Mouse (Mus musculus) gastrocnemius, postnatal 10 days (tissue): ENCODE results near the gene Sik2. TPM values are rescaled to one million over a fixed set of nuclear protein-coding genes. Genes with fewer than 3 reads are reported as not detected.

Source experiments
- DNase-seq: peaks from one replicate; pipeline ENCODE4 v3.0.0; 2021; ENCODE audit warnings: mixed read lengths
- long read RNA-seq, 2 experiments: library from polyadenylated mRNA; stranded (forward); transcript quantifications; one replicate each; pipeline ENCODE4 v2.0.0; 2021
- total RNA-seq, 2 experiments: library from RNA; stranded (reverse); gene quantifications; 2 replicates each; pipeline ENCODE4 v1.2.3; 2021

The Sik2 gene
- total RNA-seq: 10 to 100 TPM; 15.4 to 16.6 TPM
- long read RNA-seq, experiment 1, full-length matches to known transcripts: 3 of 5 reads
- long read RNA-seq, experiment 1, partial matches to known transcripts: 1 of 5 reads
- long read RNA-seq, experiment 1, other reads (novel, unspliced or antisense): 1 of 5 reads
- long read RNA-seq, experiment 2, full-length matches to known transcripts: 4 of 9 reads
- long read RNA-seq, experiment 2, partial matches to known transcripts: 4 of 9 reads
- long read RNA-seq, experiment 2, other reads (novel, unspliced or antisense): 1 of 9 reads

DNA sequence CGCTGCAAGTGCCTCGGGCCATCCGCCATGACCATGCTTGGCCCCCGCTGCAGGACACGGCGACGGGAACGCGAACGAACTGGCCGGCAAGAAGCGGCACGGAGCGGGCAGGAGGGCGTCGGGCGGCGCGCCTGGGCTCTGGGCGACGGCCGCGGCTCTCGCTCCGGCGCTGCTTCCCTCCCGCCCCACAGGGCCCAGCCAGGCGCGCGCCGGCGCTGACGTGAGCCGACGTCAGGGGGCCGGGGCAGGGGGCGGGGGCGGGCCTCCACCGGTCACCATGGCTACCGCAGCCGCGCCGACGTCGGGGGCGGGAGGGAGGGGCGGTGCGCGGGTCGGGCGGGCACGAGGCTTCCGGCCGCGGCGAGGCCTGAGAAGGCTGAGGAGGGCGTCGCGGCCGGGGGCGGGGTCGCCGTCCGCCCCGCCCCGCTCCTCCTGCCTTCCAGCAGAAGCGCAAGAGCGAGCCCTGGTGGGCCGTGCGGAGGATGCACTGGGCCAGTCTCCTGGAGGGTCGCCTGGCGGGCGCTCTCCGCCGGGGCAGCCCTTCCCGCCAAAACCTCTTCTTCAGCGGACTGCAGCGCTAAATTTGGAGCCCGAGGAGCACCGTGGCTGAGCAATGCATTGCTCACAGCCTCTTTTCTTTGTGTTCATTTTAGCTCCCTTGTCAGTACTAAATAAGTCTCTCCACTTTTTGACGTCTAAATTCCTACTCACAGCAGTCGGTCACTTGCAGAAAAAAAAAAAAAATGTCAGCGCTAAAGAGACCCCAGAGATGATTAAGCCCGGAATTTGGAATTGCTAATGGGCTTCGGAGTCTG is at the start of gene Sik2:
TSS of gene Sik2 (minus strand) at position 233 of the 815 bp plus-strand sequence.
- DNase-seq: peak; percentile 92

DNA sequence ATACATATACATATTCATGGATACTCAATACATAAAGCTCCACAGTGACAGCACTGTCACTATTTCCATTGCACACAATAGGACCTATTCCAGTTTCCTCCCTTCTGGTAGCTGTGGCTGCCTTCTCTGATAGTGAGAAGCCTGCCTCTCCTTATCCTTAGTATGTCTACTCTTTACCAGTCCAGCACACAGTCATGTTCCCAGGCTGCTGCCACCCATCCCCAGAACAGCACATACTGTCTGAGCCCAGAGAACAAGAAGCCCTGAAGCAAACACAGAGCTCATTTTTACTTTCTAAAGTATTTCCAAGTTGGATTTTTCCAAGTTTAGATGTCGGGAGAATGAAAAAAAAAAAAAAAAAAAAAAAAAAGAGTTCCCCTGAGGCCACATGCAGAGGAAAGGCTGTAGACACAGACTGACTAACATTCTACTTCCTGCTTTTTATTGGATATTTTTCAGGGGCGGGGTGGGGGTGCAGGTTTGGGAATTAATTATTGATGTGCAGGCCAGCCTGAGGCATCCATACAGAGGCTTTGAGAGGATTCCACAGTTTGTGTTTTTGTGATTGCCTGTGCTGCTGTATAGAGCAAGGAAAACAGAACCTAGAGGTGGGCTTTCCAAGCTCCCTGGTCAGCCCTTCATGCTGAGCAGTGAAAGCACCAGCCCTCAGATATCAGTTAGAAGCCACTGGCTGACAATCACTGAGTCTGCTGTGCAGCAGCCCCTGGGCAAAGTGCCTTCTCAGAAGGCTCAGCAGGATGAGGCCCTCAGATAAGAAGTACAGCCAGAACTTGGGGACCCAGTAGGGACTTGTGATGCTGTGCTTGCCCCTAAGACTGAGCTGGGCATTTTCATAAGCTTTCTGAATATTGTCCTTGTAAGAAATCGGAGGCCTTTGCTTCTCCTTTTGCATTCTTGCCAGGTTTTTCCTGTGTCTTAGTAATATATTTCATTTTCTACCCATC is 47.8 kb upstream of the Sik2 start:
- DNase-seq: no peak

DNA sequence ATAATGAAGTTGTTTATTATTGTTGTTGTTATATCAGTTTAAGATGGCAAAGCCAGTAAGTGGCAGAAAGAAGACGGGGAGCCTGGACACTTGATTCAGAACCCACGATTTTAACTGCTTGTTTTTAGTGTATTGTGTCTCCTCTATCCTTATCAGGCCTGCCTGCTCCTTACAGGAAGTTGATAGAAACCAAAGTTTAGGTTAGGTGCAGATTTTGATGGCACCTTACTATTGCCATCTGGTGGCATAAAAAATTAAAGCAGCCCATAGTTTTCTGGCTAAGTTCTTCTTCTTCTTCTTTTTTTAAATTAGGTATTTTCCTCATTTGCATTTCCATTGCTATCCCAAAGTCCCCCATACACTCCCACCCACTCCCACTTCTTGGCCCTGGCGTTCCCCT is 43.3 kb upstream of the Sik2 start:
- DNase-seq: no peak

DNA sequence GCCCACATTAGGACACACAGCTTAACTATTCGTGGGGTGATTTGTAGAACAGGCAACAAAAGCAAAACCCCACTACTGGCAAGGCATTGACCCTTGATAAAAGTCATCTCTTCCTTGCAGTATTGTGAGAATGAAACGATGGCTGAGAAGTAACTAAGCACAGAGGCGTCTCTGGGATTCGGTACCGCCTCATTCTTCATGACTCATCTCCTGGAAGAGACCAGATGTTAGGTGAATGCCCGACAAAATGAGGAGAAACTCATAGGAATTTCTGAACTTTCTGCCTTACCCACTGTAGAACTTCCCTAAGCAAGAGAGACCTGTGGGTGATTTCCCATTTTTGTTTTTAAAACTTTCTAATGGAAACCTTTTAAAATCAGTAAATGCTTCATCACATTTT is 33.3 kb upstream of the Sik2 start:
- no peak for DNase-seq

DNA sequence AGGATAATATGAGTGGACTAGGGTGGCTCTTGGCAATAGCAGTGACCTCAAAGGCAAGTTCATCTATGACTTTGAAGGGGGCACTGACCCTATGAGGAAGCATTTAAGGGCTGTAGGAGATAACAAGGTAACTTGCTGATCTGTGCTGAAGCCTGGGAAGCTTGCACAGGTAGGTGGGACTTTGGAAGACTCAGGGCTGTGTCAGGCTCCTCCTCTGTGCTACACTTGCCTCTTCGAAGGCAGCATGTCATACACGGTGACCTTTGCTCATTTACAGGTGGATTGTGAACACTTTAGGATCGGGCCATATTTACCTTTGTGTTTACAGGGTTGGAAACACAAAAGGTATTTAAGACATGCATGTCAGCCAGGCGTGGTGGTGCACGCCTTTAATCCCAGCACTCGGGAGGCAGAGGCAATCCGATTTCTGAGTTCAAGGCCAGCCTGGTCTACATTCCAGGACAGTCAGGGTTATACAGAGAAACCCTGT is 32.7 kb upstream of the Sik2 start:
- DNase-seq: no peak

DNA sequence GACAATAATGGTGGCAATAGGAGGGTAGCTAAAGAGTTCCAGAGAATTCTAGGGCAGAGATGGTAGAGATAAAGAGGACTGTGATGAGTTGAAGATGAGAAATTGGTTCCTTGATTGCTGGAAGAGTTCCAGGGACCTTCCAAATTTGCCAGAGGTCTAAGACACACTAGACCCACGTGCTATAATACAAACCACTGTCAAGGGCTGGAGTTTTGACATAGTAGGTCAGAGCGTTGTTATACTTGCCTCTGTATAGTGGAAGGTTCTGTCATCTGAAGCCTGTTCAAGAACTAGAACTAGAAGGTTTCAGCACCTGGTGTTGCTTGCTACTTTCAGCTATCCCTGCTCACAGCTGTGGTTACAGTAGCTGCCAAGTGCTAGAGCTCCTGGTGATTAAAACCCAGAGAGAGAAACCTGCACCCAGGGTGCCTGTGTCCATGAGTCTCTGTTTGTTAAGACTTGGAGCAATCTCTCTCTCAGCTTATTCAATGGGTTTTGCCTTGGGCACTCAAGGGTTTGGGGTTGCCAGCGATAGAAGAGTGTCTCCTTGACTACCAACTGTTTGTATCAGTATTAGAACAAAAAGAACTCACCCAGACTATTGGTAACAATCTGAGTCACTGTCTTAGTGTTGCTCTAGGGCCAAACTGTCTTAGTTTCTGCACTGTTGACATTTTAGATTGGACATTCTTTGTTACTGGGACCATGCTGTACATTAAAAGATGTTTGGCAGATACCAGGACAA is 24.1 kb upstream of the Sik2 start:
- DNase-seq: no peak

DNA sequence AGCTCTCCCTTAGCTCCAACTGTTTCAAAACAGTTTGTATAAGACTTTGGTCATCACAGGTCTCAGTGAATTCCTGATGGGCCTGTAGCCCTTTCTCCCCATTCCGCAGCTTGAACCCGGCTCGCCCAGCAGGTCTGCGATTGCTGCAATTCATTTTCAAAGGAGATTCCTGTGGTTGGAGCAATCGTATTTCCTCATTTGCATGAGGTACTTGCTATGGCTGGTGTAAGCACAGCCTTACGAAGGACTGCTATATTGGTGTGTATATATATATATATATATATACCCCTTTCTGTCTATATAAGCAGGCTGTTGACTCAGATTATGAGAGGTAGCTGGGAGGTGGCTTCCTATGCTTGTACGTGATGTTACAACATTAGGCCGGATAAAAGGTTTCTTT is 23.4 kb upstream of the Sik2 start:
- DNase-seq: no peak

DNA sequence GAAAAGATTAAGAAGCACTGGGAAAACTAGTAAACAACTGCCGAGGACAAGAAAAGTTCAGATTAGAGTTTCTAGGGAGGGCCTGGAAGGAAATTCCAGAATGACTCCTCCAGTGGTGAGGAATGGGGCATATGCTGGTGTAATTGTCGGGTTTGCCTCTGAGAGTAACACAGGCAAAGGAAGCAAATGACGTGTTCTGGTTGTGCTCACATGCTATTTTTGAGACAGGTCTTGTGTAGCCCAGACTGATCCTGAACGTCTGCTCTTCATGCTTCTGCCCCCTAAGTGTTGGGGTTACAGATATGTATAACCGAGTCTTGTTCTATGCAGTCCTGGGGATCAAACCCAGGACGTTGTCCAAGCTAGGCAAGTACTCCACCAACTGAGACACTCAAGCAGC is 22.7 kb upstream of the Sik2 start:
- no peak for DNase-seq

DNA sequence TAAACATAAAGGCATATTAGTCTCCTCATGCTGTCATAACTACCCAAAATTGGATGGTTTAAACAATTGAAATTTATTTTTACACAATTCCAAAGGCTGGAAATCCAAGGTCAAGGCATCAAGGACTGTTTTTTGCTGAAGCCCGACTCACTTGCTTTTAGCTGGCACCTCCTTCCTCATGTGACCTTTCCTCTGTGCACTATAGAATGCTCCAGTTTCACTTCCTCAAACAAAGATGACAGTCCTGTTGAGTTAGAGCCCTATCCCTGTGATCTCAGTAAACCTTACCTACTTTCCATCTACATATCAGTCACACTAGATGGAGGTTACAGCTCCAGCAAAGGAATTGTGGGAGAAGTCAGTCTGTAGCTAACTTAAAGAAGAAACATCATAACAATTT is 21.3 kb upstream of the Sik2 start:
- DNase-seq: no peak

DNA sequence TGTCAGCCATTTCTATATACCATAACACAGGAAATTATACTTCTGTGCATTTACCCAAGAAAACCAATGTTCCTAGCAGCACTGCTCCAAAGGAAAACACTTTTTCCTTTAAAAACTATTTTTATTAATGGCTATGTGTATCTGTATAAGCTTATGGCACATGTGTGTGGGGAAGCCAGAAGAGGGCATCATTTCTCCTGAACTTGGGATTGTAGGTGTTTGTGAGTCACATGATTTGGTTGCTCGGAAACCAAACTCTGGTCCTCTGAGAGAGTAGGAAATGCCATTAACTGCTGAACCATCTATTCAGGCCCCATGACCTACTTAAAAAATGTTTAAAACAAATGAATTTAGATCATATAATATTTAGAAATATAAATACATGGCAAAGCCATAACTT is 18.1 kb upstream of the Sik2 start:
- DNase-seq: no peak

DNA sequence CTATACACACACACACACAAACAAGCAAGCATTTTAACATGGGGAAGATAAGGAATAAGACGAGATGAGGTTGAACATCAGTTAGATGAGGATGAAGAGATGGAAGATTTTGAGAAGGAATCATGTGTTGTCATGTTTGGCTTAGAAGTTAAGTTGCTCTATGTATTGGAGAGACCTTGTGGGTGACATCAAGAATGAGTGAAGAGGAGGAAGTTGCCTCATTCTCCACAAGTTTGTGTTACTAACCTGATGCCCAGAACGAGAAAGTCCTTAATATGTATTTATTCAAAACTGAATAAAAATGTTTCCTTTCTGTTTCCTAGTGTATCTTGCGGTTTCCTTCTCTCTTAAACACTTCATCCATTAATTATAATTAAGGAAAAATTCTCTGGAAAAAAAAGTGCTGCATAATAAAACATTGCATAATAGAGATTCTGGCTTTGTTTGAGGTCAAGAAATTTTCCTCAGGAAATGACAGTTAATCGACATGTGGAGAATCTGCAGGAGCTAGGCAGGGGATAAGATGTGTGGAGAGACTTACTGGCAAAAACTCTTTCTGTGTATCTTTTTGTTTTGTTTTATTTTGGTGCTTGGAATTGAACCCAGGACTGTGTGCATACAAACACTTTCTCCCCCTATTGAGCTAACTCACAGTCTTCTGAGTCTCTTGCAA is 12.4 kb upstream of the Sik2 start:
- DNase-seq: no peak

DNA sequence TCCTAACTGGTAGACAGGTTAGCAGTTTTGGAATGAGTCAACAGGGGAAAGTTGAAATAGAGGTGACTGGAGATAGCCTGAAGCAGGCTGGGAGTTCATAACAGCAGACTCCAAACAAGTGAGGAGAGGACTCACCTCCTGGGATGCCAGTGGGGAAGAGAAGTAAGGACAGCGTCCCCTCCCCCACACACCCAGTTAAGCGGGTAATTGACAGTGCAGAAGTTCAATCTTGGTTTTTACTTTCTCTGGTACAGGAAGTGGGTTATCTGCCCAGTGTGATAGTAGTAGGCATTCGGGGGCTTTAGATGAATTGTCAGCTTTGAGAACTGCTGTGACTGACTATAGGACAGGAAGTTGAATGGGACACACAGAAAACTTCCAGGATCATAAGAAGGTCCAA is 11.5 kb upstream of the Sik2 start:
- DNase-seq: no peak

DNA sequence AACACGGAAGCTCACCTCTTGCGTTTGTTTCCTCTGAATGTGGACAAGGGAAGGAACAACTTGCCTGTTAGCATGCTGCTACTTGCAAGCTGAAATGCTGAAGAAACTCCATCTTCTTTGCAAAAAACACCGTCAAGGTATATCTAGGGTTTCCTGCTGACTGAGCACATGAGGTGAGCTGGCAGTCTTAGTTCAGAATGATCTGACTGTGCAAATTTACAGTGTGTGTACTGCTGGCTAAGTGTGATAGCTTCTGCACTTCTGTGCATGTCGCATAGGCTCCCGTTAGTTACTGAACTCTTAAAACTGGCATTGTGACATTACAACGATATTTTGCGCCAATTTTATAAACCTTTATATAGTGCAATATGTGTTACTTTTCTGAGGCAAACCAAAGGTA is 10.8 kb upstream of the Sik2 start:
- no peak for DNase-seq

DNA sequence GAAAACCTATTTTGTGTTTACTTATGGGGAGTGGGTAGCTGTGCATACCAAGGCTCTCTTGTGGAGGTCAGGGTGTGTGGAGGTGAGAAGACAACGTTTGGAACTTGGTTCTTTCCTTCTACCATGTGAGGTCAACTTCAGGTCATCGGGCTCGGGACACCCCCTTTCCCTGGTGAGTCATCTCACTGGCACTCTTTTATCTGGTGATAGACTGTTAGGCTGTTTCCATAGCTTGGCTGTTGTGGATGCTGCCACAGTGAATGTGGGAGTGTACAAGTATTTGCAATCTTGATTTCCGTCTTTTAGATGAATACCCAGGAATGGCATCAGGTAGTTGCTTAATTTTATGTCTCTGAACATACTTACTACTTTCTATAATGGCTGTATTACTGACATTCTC is 6.9 kb upstream of the Sik2 start:
- no peak for DNase-seq

DNA sequence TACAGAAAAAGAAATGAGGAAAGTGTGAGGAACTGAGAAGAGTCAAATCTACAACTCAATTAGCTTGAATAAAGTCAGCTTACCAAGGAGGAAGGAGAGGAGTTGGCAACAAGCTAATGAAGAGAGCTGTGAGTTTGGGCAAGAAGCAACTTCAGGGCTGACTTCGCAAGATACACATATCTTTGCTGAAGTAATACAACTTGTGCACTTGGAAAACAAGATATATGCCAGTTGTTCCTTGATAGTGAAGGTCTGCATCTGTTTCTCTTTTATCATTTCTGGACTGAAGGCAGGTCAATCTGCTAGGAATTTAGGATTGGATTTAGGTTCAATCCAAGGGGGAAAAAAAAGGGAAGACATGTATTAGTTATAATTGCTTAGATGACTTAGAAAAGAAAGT is 4.8 kb upstream of the Sik2 start:
- no peak for DNase-seq

DNA sequence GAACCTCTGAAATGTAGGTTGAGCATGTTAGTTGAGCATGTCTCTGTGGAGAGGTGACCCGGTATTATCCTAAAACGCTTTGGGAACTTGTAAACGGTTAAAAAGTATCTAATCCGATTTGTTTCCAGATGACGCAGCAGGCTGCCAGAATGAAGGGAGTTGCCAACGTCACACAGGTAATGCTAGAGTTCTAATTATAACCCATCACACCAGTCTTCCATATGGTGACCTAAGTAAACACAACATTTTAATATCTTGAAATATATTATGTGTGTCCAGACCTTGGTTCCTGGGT is 730 bp upstream of the Sik2 start:
- peak; percentile 6 for DNase-seq

DNA sequence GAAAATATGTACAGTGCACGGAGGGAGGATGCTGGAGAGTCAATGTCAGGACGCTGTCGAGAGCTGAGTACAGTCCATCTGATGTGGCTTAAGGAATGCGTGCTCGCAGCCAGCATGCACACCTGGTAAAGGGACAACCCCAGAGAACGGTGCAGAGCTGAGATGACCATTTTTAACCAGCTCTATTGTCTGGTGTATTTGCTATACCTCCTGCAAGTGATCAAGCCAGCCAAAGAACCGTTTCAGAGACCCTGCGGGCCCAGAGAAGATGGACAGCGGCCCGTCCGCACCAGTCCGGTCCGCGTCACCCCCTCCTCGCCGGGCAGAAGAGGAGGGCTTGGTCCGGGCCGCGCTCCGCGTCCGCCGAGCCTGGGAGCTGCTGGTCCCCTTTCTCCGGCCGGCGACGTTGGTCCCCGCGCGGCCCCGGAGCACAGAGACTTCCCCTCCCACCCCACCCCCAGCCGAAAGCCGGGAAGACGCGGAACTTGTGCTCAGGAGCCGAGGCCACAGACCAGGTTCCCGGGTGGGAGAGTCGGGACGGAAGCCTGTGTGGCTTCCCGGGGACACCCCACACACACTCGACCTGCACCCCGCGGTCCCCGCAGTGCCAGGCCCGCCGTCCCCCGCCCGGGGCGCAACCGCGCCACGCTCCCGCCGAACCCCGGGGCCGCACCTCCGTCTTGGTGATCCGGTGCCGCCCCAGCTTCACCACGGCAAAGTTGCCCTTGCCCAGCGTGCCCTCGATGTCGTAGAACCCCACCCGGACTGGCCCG is 619 bp downstream of the Sik2 start:
- DNase-seq: peak; percentile 50

DNA sequence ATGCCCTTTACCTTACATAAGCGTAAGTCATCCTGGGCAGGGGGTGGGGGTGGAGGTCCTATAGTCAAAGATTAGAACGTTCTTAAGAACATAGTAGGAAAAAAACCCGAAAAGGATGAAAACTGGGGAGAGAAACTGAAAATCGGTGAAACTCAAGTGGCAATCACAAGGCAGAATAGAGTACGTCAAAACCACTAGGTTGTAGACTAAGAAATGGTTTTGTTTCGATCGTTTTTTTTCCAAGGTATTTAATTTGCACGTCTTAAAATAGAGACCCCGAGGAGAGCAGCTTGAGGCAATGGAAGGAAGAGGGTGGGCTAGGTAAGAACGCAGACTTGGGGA is 1.2 kb downstream of the Sik2 start:
- DNase-seq: no peak

DNA sequence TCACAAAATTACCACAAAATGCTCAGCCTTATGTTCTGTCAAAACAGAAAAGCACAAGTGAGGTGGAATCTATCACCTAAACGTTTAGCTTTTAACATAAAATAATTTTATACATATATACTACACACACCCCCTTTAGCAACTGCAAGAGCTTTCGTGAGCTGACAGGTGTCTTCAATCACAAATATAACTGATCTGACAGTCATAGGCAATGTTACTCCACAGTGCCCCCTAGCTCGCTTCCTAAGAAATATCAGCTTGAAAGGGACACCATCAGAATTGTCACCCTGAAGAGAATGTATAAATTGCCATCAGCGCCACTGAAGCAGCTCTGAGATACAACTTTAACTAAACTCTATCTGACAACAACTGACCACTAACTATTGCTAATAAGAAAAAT is 2.0 kb downstream of the Sik2 start:
- DNase-seq: peak; percentile 52

DNA sequence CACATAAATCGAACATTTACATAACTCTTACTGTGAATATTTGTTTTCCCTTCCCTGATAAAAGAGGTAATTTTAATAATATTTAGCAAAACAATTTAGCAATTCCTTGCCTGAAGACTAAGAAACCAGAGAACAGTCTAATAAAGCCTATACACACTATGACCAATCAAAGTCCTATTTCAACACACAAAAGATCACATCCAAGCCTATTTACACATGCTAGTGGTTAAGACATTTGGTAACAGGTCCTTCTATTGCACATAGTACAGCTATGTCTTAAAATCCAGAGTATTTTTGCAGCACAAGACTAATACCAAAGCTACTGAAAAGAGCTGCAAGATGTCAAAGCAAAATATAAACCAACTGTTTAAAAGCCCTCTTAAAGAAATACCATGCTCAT is 4.8 kb downstream of the Sik2 start:
- DNase-seq: no peak

DNA sequence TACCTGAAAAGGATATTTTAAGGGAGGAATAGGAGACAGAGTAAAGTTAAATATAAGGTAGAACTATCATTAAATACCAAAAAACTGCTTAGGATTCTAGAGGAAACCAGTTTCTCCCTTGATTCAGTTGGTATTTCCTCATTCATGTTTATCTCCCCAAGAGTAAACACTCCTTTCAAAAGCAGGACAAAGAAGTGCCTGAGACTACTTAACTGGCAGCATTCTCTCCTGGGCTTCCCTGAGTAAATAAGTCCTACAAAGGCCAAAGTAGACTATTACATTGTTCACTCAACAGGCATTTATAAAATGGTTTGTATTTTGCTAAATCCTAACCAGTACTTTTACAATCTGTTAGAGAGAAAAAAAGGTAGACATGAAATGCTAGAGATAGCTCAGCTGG is 22.2 kb downstream of the Sik2 start:
- DNase-seq: no peak
